Mouse (Mus musculus) CH12.LX (cell line): Measurements from ENCODE around the gene Ush1g. TPM values are rescaled to one million over a fixed set of nuclear protein-coding genes. Genes with fewer than 3 reads are reported as not detected.
A peak's percentile ranks its signal among the peaks of the same experiment; 100 is the strongest.

Experiments
- DNase-seq: peaks from one replicate; pipeline ENCODE4 v3.0.0-alpha.2; 2013; ENCODE audit errors: extremely low read depth
- H3K27ac ChIP-seq: 2 replicates; pipeline ENCODE4 v1.5.1; 2012; ENCODE audit warnings: low read depth, mild to moderate bottlenecking, control low read depth, moderate library complexity; ENCODE audit not compliant: insufficient read depth
- H3K27me3 ChIP-seq: replicated peaks from 2 replicates; pipeline ENCODE3; 2012; ENCODE audit warnings: inconsistent platforms
- H3K36me3 ChIP-seq, 2 experiments: replicated peaks in 1 of 2; 2 replicates each; pipeline versions ENCODE3 to v1.6.1; 2012; ENCODE audit warnings: inconsistent platforms in 1 of 2, low read length in 1 of 2, mild to moderate bottlenecking in 1 of 2, mixed read lengths in 1 of 2, moderate library complexity in 1 of 2; ENCODE audit not compliant: control insufficient read depth in 1 of 2, insufficient read depth in 1 of 2
- H3K4me1 ChIP-seq, 2 experiments: 2 replicates each; pipeline ENCODE4 v1.6.1; 2012; ENCODE audit warnings: inconsistent platforms in 1 of 2, moderate library complexity in 1 of 2; ENCODE audit not compliant: insufficient read depth in 2 of 2, control insufficient read depth in 1 of 2
- H3K4me2 ChIP-seq: 2 replicates; pipeline ENCODE4 v1.6.1; 2012; ENCODE audit warnings: low read depth, mild to moderate bottlenecking, control low read depth; ENCODE audit not compliant: poor library complexity, insufficient read depth, severe bottlenecking
- H3K4me3 ChIP-seq, 3 experiments: fragments of 150-350 bp in 1 of 3; sonication (generic) in 1 of 3; replicated peaks in 1 of 3; 2 replicates each; pipeline versions ENCODE3 to v1.5.1; 2011 to 2012; ENCODE audit warnings: low read depth in 2 of 3, low read length in 2 of 3, mild to moderate bottlenecking in 2 of 3, moderate library complexity in 2 of 3, control low read depth in 1 of 3, improper control_type of control experiment in 1 of 3, inconsistent platforms in 1 of 3, mixed read lengths in 1 of 3; ENCODE audit not compliant: poor library complexity in 1 of 3
- H3K79me2 ChIP-seq: replicated peaks from 2 replicates; pipeline ENCODE4 v1.6.1; 2012; ENCODE audit warnings: mild to moderate bottlenecking, moderate library complexity; ENCODE audit not compliant: control insufficient read depth, poor library complexity, insufficient read depth, severe bottlenecking; ENCODE audit errors: extremely low read depth
- H3K9ac ChIP-seq: 2 replicates; pipeline ENCODE4 v1.6.1; 2012; ENCODE audit warnings: low read depth, mild to moderate bottlenecking, control low read depth, moderate library complexity; ENCODE audit not compliant: insufficient read depth
- H3K9me3 ChIP-seq: replicated peaks from 2 replicates; pipeline ENCODE3; 2012; ENCODE audit warnings: low read length, inconsistent platforms, mixed read lengths
- BHLHE40 ChIP-seq: IDR thresholded peaks from 2 replicates; pipeline ENCODE4 v1.6.1; 2011; ENCODE audit warnings: mild to moderate bottlenecking, low read depth, low read length, improper control_type of control experiment
- CHD1 ChIP-seq: IDR thresholded peaks from 2 replicates; pipeline ENCODE4 v1.6.1; 2012; ENCODE audit warnings: low read depth, low read length, improper control_type of control experiment, inconsistent platforms
- CTCF ChIP-seq, 2 experiments: IDR thresholded peaks in 1 of 2; conservative IDR thresholded peaks in 1 of 2; 2 replicates each; pipeline ENCODE4 v1.5.1; 2011 to 2012; ENCODE audit warnings: low read depth in 2 of 2, low read length in 2 of 2, improper control_type of control experiment in 1 of 2, inconsistent platforms in 1 of 2, mild to moderate bottlenecking in 1 of 2, moderate library complexity in 1 of 2
- E2F4 ChIP-seq: IDR thresholded peaks from 2 replicates; pipeline ENCODE4 v1.6.1; 2011; ENCODE audit warnings: low read depth, low read length, improper control_type of control experiment; ENCODE audit not compliant: insufficient replicate concordance
- ELF1 ChIP-seq: IDR thresholded peaks from 2 replicates; pipeline ENCODE4 v1.6.1; 2014; ENCODE audit warnings: low read depth, mild to moderate bottlenecking, inconsistent platforms, low read length, improper control_type of control experiment
- EP300 ChIP-seq: IDR thresholded peaks from 2 replicates; pipeline ENCODE4 v1.6.1; 2011; ENCODE audit warnings: low read length, improper control_type of control experiment
- ETS1 ChIP-seq: conservative IDR thresholded peaks from 2 replicates; pipeline ENCODE4 v1.6.1; 2012; ENCODE audit warnings: low read depth, mild to moderate bottlenecking, inconsistent platforms, low read length, improper control_type of control experiment, moderate library complexity
- GABPA ChIP-seq: IDR thresholded peaks from 2 replicates; pipeline ENCODE4 v1.6.1; 2012; ENCODE audit warnings: low read depth, low read length, improper control_type of control experiment, inconsistent platforms; ENCODE audit not compliant: insufficient replicate concordance
- HCFC1 ChIP-seq: IDR thresholded peaks from 2 replicates; pipeline ENCODE4 v1.6.1; 2012; ENCODE audit warnings: low read depth, mild to moderate bottlenecking, inconsistent platforms, low read length, improper control_type of control experiment
- IRF4 ChIP-seq: IDR thresholded peaks from 2 replicates; pipeline ENCODE4 v1.6.1; 2014; ENCODE audit warnings: low read depth, mild to moderate bottlenecking, inconsistent platforms, low read length, improper control_type of control experiment
- JUN ChIP-seq: IDR thresholded peaks from 2 replicates; pipeline ENCODE4 v1.6.1; 2011; ENCODE audit warnings: low read depth, mild to moderate bottlenecking, low read length, improper control_type of control experiment, moderate library complexity; ENCODE audit not compliant: insufficient read depth
- JUND ChIP-seq: conservative IDR thresholded peaks from 2 replicates; pipeline ENCODE4 v1.6.1; 2011; ENCODE audit warnings: low read depth, low read length, improper control_type of control experiment
- KAT2A ChIP-seq: IDR thresholded peaks from 2 replicates; pipeline ENCODE4 v1.6.1; 2012; ENCODE audit warnings: low read length, improper control_type of control experiment, inconsistent platforms; ENCODE audit not compliant: insufficient replicate concordance
- MAX ChIP-seq: IDR thresholded peaks from 2 replicates; pipeline ENCODE4 v1.6.1; 2011; ENCODE audit warnings: low read length, improper control_type of control experiment
- NELFE ChIP-seq: IDR thresholded peaks from 2 replicates; pipeline ENCODE4 v1.6.1; 2011; ENCODE audit warnings: low read depth, low read length, improper control_type of control experiment
- NRF1 ChIP-seq: IDR thresholded peaks from 2 replicates; pipeline ENCODE4 v1.6.1; 2014; ENCODE audit warnings: low read depth, mild to moderate bottlenecking, inconsistent platforms, low read length, improper control_type of control experiment, moderate library complexity
- PAX5 ChIP-seq: IDR thresholded peaks from 2 replicates; pipeline ENCODE4 v1.6.1; 2012; ENCODE audit warnings: low read length, inconsistent platforms, mixed read lengths
- POLR2A ChIP-seq: IDR thresholded peaks from 2 replicates; pipeline ENCODE4 v1.6.1; 2011; ENCODE audit warnings: low read depth, mild to moderate bottlenecking, improper control_type of control experiment, low read length
- POLR2AphosphoS2 ChIP-seq: IDR thresholded peaks from 2 replicates; pipeline ENCODE4 v1.6.1; 2011; ENCODE audit warnings: low read depth, low read length, improper control_type of control experiment
- RAD21 ChIP-seq: IDR thresholded peaks from 2 replicates; pipeline ENCODE4 v1.6.1; 2011; ENCODE audit warnings: low read depth, mild to moderate bottlenecking, low read length, improper control_type of control experiment, moderate library complexity
- RCOR1 ChIP-seq: conservative IDR thresholded peaks from 2 replicates; pipeline ENCODE4 v1.6.1; 2012; ENCODE audit warnings: low read depth, mild to moderate bottlenecking, inconsistent platforms, low read length, improper control_type of control experiment
- SIN3A ChIP-seq: IDR thresholded peaks from 2 replicates; pipeline ENCODE4 v1.6.1; 2012; ENCODE audit warnings: low read length, improper control_type of control experiment, inconsistent platforms
- SMC3 ChIP-seq: IDR thresholded peaks from 2 replicates; pipeline ENCODE4 v1.6.1; 2011; ENCODE audit warnings: low read depth, low read length, improper control_type of control experiment
- TBP ChIP-seq: conservative IDR thresholded peaks from 2 replicates; pipeline ENCODE4 v1.6.1; 2011; ENCODE audit warnings: low read depth, low read length, improper control_type of control experiment
- TCF12 ChIP-seq: IDR thresholded peaks from 2 replicates; pipeline ENCODE4 v1.6.1; 2014; ENCODE audit warnings: low read depth, mild to moderate bottlenecking, inconsistent platforms, low read length, improper control_type of control experiment
- USF1 ChIP-seq: IDR thresholded peaks from 2 replicates; pipeline ENCODE4 v1.6.1; 2014; ENCODE audit warnings: low read depth, mild to moderate bottlenecking, inconsistent platforms, low read length, improper control_type of control experiment
- USF2 ChIP-seq: conservative IDR thresholded peaks from 2 replicates; pipeline ENCODE4 v1.6.1; 2011; ENCODE audit warnings: low read depth, low read length, improper control_type of control experiment
- ZNF384 ChIP-seq: IDR thresholded peaks from 2 replicates; pipeline ENCODE4 v1.6.1; 2012; ENCODE audit warnings: low read depth, low read length, improper control_type of control experiment, inconsistent platforms
- dilution Hi-C: fragments of 300-500 bp; cut with MboI; formaldehyde crosslinking; loops from 2 replicates; pipeline ENCODE4 v1.14.3; 2020; ENCODE audit warnings: low sequenced_read_pairs; ENCODE audit not compliant: extremely low pct_unique_long_range_greater_than_20kb, extremely low pct_ligation_motif_present
- in situ Hi-C: fragments of 300-500 bp; cut with MboI; formaldehyde crosslinking; loops from 3 replicates; pipeline ENCODE4 v1.14.3; 2019; ENCODE audit warnings: low sequenced_read_pairs, low pct_ligation_motif_present, low pct_unique_long_range_greater_than_20kb, mixed read lengths
- polyA plus RNA-seq: library from polyadenylated mRNA; unstranded; fragments of >175 nt; gene quantifications from 2 replicates; pipeline ENCODE4 v1.2.1, GENCODE M21; 2012; ENCODE audit warnings: low read depth; ENCODE audit not compliant: insufficient read length
- total RNA-seq, 2 experiments: library from RNA; depleted of rRNA; stranded (reverse); fragments of 300-350 nt in 1 of 2; fragments of >200 nt in 1 of 2; gene quantifications; 2 replicates each; pipeline ENCODE4 v1.2.3; 2012 to 2014

Ush1g gene
- total and polyA plus RNA-seq, 3 experiments: 0.42 TPM; not detected in 2

- Histone ChIP-seq H3K27ac (no peak overlapping the region), H3K9ac (no peak overlapping the region), H3K9me3 (peaks cover 10% of the 10 kb centered on the region), H3K36me3 (no peaks in the 10 kb centered on the region), H3K4me1 (peaks cover 0 to 3% of the 10 kb centered on the region in 2 experiments; a peak in 1 of 4 replicates), H3K27me3 (peaks cover 94% of the 10 kb centered on the region), H3K4me2 (no peak overlapping the region), H3K4me3 (no peak overlapping the region), H3K79me2 (no peaks in the 10 kb centered on the region)
- TF ChIP-seq TCF12 (no peak), E2F4 (no peak), ETS1 (no peak), GABPA (no peak), NELFE (no peak), RCOR1 (no peak), MAX (0 out of 2 replicates have a peak, but pooled peaks have one; percentile 31), RAD21 (peak; percentile 9), USF2 (no peak), EP300 (no peak), PAX5 (no peak), IRF4 (no peak), BHLHE40 (no peak), ELF1 (peak; percentile 59; the same call in 1 of the 2 replicates), KAT2A (no peak), POLR2A (no peak), JUN (no peak), POLR2AphosphoS2 (no peak), JUND (no peak), USF1 (no peak), SIN3A (no peak), CTCF (conservative IDR thresholded peaks at IDR 0.05 in 1 of 2, IDR thresholded peaks at IDR 0.05 in 1 of 2; ENCODE audit: low read depth in 2 of 2, low read length in 2 of 2) (peak in 1 of 2 experiments; percentile 57; a peak in 2 of 4 replicates), ZNF384 (no peak), NRF1 (no peak), SMC3 (peak; percentile 45; the same call in 1 of the 2 replicates), CHD1 (no peak), TBP (no peak), HCFC1 (no peak)
- in situ Hi-C loops (loop anchor here (5.0 to 10.0 kb wide), 4 partner anchors 37 to 355 kb away; partner anchors contain the start of gene Ush1g), dilution Hi-C loops (no loop called here)
- DNase-seq: no peak
Observed at GRCm38 (mm10) chr11:115359726-115360125, 37.9 kb upstream of the Ush1g start.
